Mouse (Mus musculus) monocyte, adult 5-6 weeks (primary cell): Measurements from ENCODE around the gene Car5a. TPM values are rescaled to one million over a fixed set of nuclear protein-coding genes. Genes with fewer than 3 reads are reported as not detected.
A peak's percentile ranks its signal among the peaks of the same experiment; 100 is the strongest.

Source experiments
- ATAC-seq: fragments of 153-309, 156-312 bp; replicated peaks from 2 replicates; pipeline ENCODE4 v1.8.0; 2017; ENCODE audit warnings: mild to moderate bottlenecking; ENCODE audit not compliant: low TSS enrichment, insufficient number of reproducible peaks, severe bottlenecking, poor library complexity, low FRiP score
- total RNA-seq: library from RNA; stranded (forward); fragments of 200-1000, 200-491, 200-594 nt; gene quantifications from 3 replicates; pipeline ENCODE4 v1.2.3, GENCODE M21; 2017

Car5a gene
- total RNA-seq, 1 experiment from 2014 or later = not detected

DNA sequence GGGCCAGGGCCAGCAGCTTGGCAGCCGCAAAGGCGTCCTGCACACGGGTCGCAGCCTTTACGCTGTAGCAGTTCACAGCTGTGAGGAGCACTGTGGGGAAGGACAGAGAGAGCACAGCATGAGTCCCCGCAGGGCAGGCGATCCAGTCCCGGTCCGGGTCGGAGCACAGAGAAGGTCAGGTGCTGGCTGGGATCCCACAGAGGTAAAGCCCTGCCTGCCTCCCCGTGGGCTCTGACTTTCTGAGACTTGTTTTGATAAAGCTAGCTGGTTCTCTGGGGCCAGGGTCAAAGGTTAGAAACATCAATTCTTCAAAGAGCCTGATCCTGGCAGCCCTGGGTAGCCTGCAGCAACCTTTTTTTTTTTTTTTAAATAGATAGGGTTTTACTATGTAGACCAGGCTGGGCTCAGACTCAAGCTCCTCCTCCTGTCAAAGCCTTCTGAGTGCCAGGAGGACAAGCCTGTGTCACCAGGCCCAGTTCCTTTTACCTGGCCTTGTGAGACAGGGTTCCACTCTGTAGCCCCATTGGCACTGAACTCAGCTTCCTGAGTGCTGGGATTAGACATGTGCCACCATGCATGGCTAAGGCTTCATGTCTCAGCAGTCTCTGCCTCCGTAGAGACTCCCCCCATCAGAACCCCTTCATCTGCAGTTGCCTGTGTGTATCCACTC, 48.1 kb downstream of the Car5a start:
- ATAC-seq = no peak

DNA sequence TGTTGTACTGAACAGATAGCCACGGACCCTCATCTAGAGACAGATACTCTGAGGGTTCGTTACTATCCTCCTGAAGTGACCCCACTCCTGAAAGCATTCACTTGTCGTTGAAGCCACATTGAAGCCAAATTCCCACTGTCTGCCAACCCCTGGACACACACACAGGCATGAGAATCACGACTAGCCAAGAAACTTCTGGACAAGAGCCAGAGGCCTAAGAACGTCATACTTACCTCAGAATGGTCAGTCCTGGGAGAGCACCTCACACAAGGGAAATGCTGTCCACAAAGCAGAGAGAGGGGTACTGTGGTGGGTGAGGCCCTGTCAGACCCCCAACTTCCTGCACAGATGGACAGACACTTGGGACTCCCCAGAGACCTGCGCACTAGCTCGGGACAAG, 48.8 kb downstream of the Car5a start:
- ATAC-seq = no peak

DNA sequence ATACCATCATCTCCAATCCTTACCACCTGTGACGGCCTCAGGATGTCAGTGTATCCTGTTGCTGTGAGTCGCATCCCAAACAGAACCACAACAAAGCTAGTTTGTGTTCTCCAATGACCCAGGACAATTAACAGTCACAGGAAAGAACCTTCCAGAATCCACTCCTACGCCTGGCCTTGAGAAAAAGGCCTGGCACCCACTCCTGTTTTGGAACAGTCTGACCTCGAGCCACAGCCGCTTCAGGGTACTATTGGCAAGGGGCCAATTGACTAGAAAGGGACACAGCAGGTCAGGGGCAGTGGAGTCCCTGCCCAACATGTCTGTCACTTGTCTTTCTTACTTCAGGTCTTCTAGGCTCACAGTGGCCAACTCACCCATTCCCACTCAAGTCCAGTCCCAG, 51.8 kb downstream of the Car5a start:
- ATAC-seq = no peak

DNA sequence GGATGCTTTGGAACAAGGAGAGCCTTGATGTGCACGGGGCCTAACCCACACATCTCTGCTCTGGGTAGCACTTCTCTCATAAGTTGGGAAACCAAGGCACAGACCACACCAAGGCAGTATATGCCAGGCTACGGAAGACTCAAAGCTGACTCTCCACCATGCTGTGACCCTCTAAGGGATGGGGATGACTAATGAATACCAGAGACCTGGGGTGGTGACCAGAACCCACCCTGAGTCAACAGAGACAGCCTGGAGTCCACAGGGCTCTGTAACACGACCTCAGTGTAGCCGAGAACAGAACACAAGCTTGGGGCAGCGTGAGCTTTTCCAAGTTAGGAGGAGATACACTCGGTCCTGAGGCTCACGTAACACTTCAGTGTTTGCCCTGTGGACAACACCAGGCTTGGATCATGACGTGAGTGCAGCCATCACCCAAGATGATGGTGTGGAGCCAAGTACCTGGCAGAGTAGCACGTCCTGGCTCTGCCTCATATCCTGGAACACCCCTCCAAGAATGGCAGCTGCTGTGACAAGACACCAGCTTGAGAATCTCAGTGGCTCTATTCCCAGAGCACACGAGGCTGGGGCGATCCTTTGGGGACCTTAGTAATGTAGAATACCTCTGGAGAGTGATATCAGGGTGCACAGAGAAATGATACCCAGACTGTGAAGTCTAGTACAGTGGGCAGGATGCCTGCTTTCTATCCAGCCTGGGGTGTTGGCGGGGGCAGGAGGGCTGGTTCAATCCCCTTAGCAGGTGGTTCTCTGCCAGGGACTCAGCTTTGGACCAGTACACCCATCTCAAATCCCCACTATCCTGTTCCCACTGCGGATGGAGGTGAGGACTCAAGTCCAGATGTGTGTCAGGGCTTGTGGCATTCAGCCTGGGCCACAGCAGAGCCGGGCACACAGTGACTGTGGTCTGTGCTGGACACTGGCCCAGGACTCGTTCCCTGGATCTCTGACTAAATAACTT, 54.6 kb downstream of the Car5a start:
- ATAC-seq = no peak

DNA sequence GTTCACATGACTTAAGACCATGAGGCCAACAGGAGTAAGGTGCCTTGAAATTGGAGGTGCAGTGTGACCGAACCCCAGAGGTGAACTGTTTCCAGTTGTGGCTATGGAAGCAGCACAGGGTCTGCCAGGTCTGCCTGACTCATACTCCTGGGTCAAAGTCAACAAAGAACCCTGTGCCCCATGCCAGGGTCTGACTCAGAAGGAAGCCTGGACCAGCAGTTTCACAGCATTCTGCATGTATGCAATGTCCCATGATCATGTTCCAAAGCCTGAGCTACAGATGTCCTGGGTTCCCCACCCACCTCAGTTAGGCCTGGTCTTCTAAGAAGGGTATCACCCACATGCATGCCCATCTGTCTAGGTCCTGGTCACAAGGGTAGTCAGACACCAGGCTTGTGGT, 55.4 kb downstream of the Car5a start:
- ATAC-seq = no peak

DNA sequence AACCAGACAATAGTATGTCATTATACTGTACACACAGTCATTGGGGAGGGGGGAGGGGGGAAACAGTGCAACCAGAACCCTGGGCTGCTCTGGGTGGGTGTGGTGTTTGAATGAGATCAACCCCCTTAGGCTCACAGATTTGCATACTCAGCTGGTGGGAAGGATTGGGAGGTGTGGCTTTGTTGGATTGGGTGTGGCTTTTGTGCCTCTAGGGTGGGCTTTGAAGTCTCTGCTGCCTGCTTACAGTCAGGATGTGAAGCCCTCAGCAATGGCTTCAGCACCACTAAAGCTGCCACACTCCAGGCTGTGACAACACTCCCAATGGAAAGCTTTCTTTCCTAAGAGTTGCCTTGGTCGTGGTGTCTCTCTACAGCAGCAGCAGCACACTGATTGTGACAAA, 57.2 kb downstream of the Car5a start:
- ATAC-seq = no peak

DNA sequence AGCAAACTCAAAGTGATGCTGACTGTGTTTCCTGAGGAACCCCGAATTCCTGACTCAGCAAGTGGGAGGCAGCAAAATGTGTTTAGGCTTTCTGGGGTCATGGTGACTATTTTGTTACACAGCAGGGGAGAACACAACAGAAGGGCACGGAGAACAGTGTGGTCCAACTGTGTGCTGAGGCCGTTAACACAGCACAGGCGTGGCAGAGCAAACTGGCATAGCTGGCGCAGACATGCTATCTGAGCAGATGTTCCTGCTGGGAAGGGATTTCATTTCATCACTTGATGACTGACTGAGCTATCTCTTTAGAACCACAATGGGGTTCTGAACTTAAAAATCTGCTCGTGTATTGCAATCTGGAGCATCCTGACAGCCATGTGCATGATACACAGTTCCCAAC, 59.3 kb downstream of the Car5a start:
- no peak for ATAC-seq

DNA sequence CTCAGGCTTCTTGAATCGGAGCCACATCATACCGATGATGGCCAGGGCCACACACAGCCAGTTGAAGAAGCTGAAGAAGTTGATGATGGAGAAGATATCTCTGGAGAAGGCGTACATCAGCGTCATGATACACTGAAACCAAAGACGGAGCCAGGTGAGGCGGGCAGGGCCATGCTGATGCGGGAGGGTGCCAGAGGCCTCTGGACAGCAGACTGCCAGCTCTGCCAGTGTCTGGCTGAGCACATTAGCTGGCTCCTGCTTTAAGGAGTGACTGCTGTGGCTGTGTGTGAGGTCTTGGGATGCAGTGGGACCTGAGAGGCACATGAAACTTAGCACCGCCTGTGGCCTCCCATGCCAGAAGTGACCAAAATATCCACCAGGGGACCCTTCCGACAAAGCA, 59.7 kb downstream of the Car5a start:
- no peak for ATAC-seq

DNA sequence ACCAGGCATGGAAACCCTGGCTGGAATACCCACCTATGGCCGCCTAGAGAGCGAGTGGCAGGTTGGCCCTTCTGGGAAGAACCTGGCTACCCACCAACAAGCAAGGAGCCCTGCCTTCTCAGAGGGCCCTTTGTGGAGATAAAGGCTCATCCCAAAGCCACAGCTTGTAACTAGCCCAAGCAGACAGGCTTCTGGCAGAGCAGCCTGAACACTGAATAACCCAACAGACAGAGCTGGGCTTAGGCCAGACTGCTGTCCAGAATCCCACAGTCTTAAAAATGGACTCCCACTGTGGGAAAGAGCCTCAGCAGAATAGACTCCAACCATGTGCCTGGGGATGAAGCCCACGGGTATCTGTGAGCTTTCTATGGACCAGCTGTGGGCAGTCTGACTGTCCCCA, 60.5 kb downstream of the Car5a start:
- ATAC-seq = no peak

DNA sequence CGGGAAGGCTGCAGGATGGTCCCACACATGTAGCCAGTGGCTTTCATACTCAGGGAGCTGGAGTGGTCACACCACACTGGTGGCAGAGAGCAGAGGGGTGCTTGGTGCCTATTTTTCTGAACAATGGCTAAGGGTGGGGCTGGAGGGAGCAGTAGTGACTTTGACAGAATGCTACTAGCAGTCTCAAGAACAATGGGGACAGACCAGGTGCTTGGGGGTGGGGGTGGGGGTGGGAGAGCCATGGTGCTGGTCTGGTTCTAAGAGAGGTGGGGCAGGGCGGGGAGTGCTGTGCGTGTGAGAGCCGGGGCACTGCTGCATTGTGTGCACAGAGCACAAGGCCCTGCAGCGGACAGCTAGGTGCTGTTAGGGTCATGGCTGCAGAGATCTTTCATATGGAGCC, 62.8 kb downstream of the Car5a start:
- no peak for ATAC-seq

DNA sequence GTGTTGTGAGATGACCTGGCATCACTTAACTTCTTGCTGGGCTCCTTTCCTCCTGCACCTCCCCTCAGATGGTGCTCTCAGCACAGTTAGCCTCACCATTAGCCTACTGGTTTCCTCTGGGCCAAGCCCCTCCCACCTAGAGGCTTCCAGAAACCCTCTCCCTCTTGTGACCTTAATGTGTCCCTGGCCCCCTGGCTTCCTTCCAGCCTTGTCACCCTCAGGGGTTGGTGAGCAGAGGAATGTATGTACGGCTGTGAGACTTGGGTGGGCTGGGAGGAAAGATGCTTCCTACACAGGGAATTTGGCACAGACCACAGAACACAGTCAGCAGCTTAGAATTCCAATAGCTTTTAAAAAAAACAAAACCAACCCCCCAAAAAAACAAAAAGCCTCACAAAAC, 63.9 kb downstream of the Car5a start:
- no peak for ATAC-seq

DNA sequence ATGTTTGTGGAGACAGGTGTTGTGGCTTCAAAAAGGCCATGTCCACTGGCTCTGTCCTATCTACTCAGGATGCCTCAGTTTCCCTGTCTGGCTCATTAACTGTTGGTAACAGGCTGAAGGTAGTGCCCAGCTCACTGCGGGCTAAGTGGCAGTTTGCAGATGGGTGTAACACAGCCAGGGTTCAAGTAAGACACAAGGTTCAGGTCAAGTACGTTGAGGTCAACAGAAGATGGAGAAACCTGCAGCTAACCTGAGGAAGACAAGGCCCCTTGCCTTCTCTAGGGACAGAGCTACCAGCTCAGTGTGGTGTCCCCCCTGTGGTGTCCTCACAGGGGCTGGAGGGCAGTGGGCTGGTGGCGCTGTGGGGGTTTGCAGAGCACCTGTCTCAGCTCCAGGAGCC, 65.0 kb downstream of the Car5a start:
- ATAC-seq = no peak

DNA sequence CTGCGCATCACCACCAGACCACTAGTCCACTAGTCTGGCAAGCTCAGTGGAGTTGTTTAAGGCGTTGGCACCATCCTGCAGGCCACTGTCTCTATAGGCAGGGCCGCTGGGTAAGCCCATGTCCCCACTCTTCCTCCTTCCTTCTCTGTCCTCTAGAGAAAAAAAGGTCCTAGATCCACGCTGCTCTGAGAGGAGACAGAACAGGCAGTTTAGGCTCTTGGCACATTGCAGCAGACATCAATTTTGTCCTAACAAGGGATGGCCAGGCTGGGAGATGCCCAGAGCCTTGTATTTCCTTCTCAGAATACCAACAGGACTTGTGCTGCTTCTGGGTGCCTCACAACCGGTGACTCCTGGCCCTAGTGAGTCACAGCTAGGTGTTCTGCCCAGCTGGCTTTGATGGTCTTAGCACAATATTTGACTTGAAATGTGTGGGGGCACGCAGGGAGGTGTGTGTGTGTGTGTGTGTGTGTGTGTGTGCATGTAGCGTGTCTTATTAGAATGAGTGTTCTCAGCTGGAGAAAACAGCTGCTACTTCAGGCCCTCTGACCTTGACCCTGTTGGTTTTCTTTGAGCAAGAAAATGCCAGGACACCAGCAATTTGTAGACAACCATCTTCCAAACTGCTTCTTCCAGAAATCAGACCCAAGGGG, 66.8 kb downstream of the Car5a start:
- no peak for ATAC-seq

DNA sequence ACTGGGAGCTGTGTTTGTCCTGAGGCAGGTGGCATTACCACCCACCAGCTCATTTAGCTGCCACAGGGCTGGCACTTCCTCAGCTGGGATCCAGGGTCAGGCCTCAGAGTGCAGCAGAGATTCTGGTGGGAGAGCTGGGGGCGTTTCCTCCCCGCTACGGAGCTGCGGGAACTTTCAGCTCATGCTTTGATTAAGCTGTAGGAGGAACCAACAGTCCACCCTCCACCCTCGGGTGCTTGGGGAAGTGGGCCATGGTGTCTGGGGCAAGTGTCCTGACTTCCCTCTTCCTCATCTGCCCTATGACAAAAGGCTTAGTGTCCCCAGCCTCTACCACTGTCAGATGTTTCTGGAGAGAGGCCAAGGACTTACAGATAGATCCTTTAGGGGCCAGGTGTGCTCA, 67.5 kb downstream of the Car5a start:
- ATAC-seq = peak; percentile 88

DNA sequence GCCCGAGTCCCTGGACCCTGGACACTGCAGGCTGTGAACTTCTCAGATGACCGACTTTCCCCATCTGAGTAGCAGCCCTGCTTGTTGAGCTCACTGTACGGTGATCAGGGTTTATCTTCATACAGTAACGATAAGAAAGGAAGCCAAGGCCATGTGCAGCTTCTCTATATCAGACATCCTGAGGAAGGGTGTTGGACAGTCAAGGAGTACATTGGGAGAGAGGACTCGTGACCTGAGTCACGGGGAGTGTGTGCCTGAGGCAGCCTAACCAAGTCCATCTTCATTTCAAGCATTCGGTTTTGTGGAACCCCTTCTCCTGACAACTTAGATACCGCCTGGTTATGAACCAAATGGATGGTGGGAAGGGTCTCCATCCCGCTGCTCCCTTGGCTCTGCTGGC, 69.2 kb downstream of the Car5a start:
- no peak for ATAC-seq

DNA sequence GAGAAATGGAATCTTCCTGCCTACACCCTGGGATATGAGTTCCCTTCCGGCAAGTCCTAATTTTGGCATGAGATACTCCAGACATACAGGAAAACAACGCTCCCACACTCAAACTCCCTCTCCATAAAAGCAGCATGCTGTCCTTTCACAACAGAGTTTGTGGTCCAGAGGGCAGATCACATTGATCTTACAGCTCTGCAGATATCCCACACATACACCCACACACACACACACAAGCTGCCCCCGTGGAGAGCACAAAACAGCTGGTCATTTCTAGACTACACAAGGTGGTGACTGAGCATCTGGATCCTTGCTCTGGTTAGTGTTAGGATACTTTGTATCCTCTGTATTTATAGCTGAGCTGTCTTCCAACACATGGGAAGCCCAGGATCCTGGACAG, 69.7 kb downstream of the Car5a start:
- no peak for ATAC-seq

DNA sequence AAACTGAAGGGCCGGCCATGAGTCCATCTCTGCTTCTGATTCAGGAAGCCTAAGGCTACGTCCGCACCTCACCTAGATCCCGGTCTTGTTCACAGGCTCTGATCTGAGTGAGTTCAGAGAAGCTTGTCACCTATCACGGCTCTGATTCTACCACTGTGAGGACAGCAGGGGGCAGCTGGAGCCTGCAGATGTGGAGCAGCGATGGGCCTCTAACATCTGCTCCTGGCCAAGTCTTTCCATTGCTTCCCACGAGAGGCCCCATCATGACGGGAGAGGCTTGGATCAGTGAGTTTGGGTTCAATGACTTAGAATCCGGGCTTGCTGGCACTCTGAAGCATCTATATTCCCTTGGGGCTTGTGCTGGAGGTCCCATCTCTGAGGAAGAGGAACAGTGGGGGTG, 70.7 kb downstream of the Car5a start:
- ATAC-seq = no peak

DNA sequence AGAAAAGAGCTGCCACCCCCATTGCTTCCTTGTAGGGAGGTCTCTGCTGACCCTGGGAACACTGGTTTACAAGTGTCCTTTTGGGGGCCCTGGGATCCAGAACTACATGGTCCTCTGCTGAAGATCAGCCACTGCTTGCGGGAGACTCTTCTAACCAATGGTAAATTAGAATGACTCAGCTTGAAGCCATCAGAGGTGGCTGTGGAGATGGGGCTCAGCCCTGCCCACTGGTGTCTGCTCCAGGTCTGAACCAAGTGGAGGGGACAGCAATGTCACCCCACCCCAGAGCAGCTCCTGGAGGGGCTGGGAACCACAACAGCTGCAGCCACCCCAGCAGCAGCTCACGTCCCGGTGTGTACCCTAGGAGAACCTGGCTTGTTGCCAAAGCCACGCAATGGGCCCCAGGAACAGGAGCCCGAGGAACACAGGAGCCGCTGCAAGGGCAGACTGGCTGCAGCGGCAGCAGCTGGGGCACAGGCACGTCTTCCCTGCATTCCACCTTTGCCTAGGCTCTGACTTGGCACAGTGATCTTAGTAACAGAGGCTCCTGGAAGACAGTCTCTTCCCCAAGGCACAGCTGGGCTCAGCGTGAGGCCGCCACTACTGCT, 72.8 kb downstream of the Car5a start:
- no peak for ATAC-seq

DNA sequence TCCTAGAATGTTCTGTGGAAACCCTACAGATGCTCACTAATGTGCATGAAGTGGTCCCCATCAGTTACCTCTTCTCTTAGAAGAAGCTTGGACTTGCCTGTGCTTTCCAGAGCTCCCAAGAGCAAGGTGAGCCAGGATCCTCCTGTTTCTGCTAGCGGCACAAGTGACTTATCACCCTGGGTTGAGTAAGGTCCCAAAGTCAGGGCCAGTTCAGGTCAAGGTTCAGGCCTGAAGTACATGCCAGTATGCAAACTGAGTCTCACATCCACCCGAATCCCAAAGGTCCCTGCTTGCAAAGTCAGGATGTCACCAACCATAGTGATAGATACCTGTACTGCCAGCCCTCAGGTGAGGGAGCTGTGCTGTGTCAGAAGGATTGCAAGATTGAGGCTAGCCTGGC, 74.5 kb downstream of the Car5a start:
- no peak for ATAC-seq
